Mouse (Mus musculus): Measurements from ENCODE around the gene Ankrd13c. TPM values are rescaled to one million over a fixed set of nuclear protein-coding genes. Genes with fewer than 3 reads are reported as not detected.

Ankrd13c gene
- 45.3 TPM for polyA plus RNA-seq (2017; shearing (Covaris generic))

DNA sequence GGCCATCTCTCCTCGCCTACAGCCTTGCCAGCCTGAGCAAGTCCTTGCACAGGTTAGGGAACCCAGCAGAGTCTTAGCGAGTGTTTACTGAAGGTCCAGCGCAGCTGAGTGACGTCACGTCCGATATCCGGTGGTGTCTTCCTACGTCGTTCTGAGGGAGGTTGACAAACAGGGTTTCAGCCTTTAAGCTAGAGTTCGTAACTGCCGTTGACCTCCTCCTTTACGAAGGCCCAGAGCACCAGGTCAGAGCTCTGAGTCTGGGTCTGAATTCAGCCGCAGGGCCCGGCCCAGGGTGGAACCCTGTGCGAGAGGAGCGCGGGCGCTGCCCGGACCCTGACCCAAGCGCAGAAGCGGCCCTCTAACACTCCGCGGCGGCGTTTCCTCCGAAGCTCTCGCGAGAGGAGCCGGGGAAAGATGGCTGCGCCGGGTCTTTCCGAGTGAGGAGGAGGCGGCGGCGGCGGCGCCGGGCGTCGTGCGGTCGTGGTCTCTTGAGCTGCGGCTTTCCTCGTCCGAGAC is at the start of gene Ankrd13c:
TSS of gene Ankrd13c (plus strand) at position 397 of the 516 bp plus-strand sequence.

GRCm38 (mm10) chr3:157924692-157925328 is 22.2 kb upstream of the Ankrd13c start, which contains the start of gene Cth:
Gene Cth, minus strand, starts transcription at chr3:157925077.

GRCm38 (mm10) chr3:158036329-158036988 is 89.4 kb downstream of the Ankrd13c start, which contains the start of the genes Srsf11 and Lrrc40:
Gene Srsf11, minus strand, starts transcription at chr3:158036639.
Gene Lrrc40, plus strand, starts transcription at chr3:158036662.

Other genes starting within 250 kb of the Ankrd13c start
- 1.5 TPM for gene Cth, start 22.2 kb upstream of the Ankrd13c start, polyA plus RNA-seq (2017; shearing (Covaris generic))
- gene Srsf11, start 89.4 kb downstream of the Ankrd13c start, polyA plus RNA-seq (2017; shearing (Covaris generic)), result 384 TPM
- 25.0 TPM for gene Lrrc40, start 89.4 kb downstream of the Ankrd13c start, polyA plus RNA-seq (2017; shearing (Covaris generic))